Mouse (Mus musculus) erythroblast, embryonic 14.5 days (primary cell): Measurements from ENCODE around the gene Sema3f. TPM values are rescaled to one million over a fixed set of nuclear protein-coding genes. Genes with fewer than 3 reads are reported as not detected.
"Not testable (repeated sequence)": the region's sequence is repeated elsewhere in the genome, so short reads cannot be mapped to it uniquely, and the experiment has no call there.

Source experiments
- H3K27me3 ChIP-seq: 2 replicates; pipeline ENCODE4 v1.6.1; 2012; ENCODE audit warnings: inconsistent platforms; ENCODE audit not compliant: control insufficient read depth
- H3K36me3 ChIP-seq: 2 replicates; pipeline ENCODE4 v1.6.1; 2012; ENCODE audit warnings: mild to moderate bottlenecking, inconsistent platforms; ENCODE audit not compliant: control insufficient read depth
- H3K4me1 ChIP-seq: 2 replicates; pipeline ENCODE4 v1.6.1; 2012; ENCODE audit warnings: inconsistent platforms; ENCODE audit not compliant: control insufficient read depth
- H3K4me3 ChIP-seq: replicated peaks from 2 replicates; pipeline ENCODE3; 2012; ENCODE audit warnings: moderate library complexity, mild to moderate bottlenecking, inconsistent platforms
- H3K9me3 ChIP-seq: 2 replicates; pipeline ENCODE4 v1.6.1; 2012; ENCODE audit warnings: low read length, inconsistent platforms, mixed read lengths; ENCODE audit not compliant: control insufficient read depth
- GATA1 ChIP-seq: IDR thresholded peaks from 2 replicates; pipeline ENCODE4 v1.6.1; 2012; ENCODE audit warnings: low read length, inconsistent platforms, mixed read lengths
- TAL1 ChIP-seq: IDR thresholded peaks from 3 replicates; pipeline ENCODE4 v1.6.1; 2012; ENCODE audit warnings: low read length, inconsistent platforms, mixed read lengths
- polyA plus RNA-seq: library from polyadenylated mRNA; stranded (reverse); fragments of >175 nt; gene quantifications from 2 replicates; pipeline ENCODE4 v1.2.3, GENCODE M21; 2012

The Sema3f gene
- polyA plus RNA-seq, 1 experiment: not detected

DNA sequence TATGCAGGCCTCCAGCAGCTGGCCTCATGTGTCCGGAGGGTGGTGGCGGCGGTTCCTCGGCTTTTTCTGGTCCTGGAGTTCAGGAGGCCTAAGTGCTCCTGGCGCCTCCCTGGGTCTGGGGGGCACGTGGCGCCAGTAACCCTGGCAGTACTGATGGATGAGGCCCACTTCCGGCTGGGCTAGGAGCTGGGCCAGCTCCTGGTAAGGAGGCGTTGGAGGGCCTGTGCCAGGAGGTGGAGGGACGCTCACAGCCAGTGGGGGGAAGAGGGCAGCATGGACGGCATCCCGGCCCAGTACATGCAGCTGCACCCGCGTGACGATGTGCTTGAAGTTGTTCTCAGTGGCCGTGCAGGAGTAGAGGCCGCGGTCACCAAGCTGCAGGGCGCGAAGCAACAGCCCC, 27.9 kb downstream of the Sema3f start:
- Histone ChIP-seq H3K4me3 (no peak overlapping the region), H3K27me3 (peaks cover 20% of the 10 kb centered on the region), H3K9me3 (no peaks in the 10 kb centered on the region), H3K4me1 (no peaks in the 10 kb centered on the region; the same call in 1 of the 2 replicates), H3K36me3 (no peaks in the 10 kb centered on the region)
- TF ChIP-seq GATA1 (no peak), TAL1 (no peak)

DNA sequence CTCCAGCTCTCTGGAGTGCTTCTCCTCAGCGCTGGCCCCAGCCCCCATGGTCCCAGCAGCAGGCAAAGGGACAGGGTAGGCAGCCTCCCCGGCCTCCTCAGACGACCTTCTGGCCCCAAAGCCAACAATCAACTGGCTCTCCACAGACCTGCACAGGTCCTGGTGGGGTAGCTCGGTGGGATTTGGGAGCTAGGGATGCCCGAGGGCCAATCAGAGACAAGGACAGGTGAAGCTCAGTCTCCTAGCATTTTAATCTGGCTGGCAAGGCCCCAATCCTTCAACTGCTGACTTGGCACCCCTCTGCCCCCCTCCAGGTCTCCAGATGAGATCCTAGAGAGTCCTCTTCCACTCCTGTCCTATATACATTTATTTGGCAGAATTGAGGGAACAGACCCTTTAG, 30.8 kb downstream of the Sema3f start, which contains the start of gene Gnat1:
Gene Gnat1 (minus strand): TSS at position 212 of the 400 bp plus-strand sequence.
- TF ChIP-seq TAL1 (no peak), GATA1 (no peak)
- Histone ChIP-seq H3K4me1 (peaks cover 15% of the 10 kb centered on the region), H3K4me3 (no peak within 1 kb of the TSS), H3K9me3 (no peaks in the 10 kb centered on the region), H3K27me3 (peaks cover 46% of the 10 kb centered on the region), H3K36me3 (no peaks in the 10 kb centered on the region)

DNA sequence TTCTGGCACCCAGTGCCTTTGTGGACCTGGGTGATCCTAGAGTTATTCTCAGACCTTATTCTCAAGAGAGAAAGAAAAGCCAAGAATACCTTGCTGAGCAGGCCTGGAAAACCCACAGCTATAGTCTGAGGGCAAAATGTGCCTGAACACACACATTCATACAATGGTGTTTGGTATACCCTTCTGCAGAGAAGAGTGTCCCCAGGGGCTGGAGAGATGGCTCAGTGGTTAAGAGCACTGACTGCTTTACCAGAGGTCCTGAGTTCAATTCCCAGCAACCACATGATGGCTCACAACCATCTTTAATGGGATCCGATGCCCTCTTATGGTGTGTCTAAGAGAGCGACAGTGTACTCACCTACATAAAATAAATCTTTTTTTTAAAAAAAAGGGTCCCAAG, 31.4 kb downstream of the Sema3f start:
- TF ChIP-seq GATA1 (no peak), TAL1 (no peak)
- Histone ChIP-seq H3K27me3 (peaks cover 52% of the 10 kb centered on the region), H3K4me3 (no peak overlapping the region), H3K36me3 (no peaks in the 10 kb centered on the region), H3K9me3 (no peaks in the 10 kb centered on the region), H3K4me1 (peaks cover 15% of the 10 kb centered on the region)

DNA sequence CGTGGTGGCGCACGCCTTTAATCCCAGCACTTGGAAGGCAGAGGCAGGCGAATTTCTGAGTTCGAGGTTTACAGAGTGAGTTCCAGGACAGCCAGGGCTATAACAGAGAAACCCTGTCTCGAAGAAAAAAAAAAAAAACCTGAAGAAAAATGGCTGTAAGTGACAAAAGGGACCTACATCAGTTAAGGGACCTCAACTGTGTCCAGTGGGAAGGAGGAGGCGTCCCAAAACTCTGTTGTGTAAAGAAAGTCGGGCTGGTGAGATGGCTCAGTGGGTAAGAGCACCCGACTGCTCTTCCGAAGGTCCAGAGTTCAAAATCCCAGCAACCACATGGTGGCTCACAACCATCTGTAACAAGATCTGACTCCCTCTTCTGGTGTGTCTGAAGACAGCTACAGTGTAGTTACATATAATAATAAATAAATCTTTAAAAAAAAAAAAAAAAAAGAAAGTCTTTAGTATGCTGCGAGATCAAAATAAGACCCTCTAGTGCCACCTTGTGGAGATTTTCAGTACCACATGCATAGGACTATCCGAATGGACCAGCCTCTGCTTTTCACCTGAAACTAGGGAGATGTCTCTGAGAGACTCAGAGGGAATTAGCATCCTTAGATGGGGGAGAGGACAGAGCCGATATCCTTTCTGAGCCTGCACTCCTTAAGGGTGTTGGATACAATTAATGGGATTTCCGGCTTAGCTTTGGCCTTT, 32.3 kb downstream of the Sema3f start:
- H3K27me3 ChIP-seq: peaks cover 54% of the 10 kb centered on the region
- H3K36me3 ChIP-seq, H3K4me3 ChIP-seq, H3K9me3 ChIP-seq: not testable (repeated sequence)
- peaks cover 15% of the 10 kb centered on the region for H3K4me1 ChIP-seq

DNA sequence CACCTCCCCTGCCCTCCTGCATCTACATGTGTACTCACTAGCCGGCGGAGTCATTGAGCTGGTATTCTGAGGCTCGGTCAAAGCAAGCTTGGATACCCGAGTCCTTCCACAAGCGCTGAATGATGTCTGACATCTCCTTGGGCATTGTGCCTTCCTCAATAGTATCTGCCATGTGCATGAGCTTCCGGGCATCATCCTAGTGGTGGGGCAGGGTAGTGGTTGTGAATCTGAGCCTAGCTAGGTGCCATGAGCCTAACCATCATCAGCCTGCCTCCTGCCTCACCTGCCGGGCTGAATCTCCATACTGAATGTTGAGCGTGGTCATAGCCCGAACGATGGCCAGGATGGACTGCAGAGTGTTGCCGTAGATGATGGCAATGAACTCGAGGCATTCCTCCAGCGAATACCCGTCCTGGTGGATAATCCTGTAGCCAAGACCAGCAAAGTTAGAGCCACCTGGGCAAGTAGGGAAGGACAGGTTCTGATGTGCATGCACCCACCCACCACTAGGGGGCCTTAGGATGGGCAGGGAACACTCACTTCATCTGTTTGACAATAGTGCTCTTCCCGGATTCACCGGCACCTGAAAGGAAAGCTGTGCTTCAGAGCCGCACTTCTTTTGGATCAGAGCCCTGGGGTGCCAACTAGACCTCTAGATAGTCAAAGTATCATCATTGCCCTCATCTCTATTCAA, 33.0 kb downstream of the Sema3f start:
- TF ChIP-seq GATA1: no peak
- no peak for TF ChIP-seq TAL1
- Histone ChIP-seq H3K4me1 (peaks cover 15% of the 10 kb centered on the region), H3K36me3 (no peaks in the 10 kb centered on the region), H3K27me3 (peaks cover 54% of the 10 kb centered on the region), H3K9me3 (no peaks in the 10 kb centered on the region), H3K4me3 (no peak overlapping the region)

DNA sequence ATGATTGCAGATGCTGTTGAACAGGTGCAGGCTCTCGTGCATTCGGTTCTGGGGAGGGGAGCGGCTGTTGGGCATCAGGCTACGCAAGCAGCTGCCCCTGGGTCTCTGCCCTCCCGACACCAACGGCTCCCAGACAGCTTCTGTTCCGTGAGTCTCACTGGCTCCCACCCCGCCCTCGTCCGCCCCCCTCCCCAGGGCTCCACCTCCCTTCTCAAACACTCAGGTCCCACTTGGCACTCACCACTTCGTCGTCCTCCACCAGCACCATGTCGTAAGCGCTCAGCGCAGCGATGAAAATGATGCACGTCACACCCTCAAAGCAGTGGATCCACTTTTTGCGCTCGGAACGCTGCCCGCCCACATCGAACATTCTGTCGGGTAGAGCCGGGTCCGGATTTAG, 34.0 kb downstream of the Sema3f start:
- Histone ChIP-seq H3K27me3 (peaks cover 56% of the 10 kb centered on the region), H3K9me3 (no peaks in the 10 kb centered on the region), H3K36me3 (no peaks in the 10 kb centered on the region), H3K4me3 (no peak overlapping the region), H3K4me1 (peaks cover 15% of the 10 kb centered on the region)
- TF ChIP-seq TAL1 (no peak), GATA1 (no peak)

DNA sequence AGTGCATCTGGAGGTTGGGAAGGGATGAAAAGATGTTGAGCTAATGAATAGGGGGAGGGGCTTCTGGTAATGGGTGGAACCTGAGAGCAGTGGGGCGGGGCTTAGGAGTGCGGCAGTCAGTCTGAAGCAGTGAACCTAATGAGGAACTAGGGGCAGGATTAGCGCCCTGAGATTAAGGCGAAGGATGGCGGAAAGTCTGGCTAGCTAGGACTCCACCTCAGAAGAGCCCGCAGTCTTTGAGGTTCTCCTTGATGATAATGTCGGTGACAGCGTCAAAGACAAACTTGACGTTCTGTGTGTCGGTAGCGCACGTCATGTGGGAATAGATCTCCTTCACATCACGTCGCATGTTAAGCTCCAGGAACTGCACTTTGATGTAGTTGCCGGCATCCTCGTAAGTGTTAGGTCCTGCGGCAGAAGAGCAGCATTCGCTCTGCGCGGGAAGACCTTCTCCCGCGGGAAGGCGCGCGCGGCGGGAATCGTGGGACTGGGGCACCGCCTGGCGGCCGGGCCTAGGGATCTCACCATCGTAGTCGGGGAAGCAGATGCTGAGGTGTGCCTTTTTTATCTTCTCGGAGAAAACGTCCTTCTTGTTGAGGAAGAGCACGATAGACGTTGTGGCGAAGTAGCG, 34.5 kb downstream of the Sema3f start:
- H3K4me3 ChIP-seq: peak overlapping the region; percentile 5
- peaks cover 15% of the 10 kb centered on the region for H3K4me1 ChIP-seq
- TF ChIP-seq GATA1 (no peak), TAL1 (no peak)
- peaks cover 56% of the 10 kb centered on the region for H3K27me3 ChIP-seq
- H3K36me3 ChIP-seq: no peaks in the 10 kb centered on the region
- no peaks in the 10 kb centered on the region for H3K9me3 ChIP-seq

DNA sequence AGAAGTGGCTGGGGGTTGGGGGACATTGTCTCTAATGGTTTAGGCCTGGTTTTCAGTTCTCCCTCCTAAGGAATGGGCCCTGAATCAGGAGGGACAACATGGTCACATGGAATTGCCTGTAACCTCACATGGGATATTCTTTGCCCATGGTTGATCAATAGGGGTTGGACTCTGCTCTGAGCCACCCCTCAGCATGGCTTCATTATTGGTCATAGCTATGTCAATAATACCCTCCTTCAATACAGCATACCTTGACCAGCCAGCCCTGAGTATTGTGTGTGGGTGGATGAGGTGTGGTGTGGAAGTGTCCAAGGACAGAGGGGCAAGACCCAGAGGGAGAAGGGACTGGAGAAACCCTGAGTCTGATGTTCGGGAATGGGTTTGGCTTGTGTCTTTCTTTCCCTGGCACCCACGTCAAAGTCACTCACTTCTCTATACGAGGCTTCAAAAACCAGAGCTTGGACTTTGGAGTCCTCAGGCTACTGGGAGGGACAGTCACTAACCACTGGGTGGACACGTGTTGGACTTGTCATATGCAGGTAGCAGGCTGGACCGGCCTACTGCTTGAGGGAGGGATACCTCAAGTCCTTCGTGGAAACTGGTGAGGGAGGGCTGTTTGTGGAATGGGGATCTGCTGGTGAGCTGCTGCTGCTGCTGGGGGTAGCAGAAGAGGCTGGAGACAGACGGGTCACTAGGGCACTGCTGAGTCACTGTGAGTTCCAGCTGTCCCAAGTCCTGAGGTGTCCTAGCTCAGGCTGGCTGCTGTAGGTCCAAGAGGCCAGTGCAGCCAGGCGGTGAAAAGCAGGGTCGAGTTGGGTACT, 35.5 kb downstream of the Sema3f start:
- Histone ChIP-seq H3K27me3 (peaks cover 57% of the 10 kb centered on the region), H3K4me3 (no peak overlapping the region), H3K9me3 (no peaks in the 10 kb centered on the region), H3K36me3 (no peaks in the 10 kb centered on the region), H3K4me1 (peaks cover 15% of the 10 kb centered on the region)
- TF ChIP-seq GATA1 (no peak), TAL1 (no peak)
